Mouse (Mus musculus) layer of hippocampus, postnatal 25 days (tissue): ENCODE data around the gene Palld. TPM values are rescaled to one million over a fixed set of nuclear protein-coding genes. Genes with fewer than 3 reads are reported as not detected.
A peak's percentile ranks its signal among the peaks of the same experiment; 100 is the strongest.

Experiments used
- DNase-seq, 2 experiments: peaks; one replicate each; pipeline ENCODE4 v3.0.0; 2022; ENCODE audit warnings: mixed read lengths in 2 of 2, low spot score in 1 of 2; ENCODE audit errors: extremely low spot score in 1 of 2
- total RNA-seq, 2 experiments: library from RNA; stranded (reverse); gene quantifications; 2 replicates each; pipeline ENCODE4 v1.2.3; 2021

Palld gene
- total RNA-seq, 2 experiments from 2014 or later = 5.6 to 5.8 TPM

DNA sequence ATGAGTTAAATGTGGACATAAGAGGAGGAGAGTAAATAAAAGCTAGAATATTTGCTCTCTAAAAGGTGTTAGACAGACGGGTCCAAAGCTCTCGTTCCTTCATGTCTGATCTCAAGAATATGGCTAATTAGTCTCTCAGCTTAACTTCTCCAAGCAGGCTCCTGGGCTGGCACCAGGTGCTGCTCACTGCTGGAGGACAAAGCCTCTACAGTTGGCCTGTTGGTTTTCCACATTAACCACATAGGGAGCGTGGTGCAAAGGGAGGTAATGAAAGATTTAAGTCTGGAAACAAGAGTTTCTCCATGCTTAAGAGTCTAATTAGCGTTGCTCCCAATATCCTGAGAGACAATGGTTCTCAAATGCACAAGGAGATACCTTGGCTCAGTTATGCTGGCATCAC lies 209.6 kb downstream of the Palld start:
- DNase-seq = no peak

- no peak for DNase-seq
Measured at GRCm38 (mm10) chr8:61692129-61692528, 210.4 kb downstream of the Palld start.

DNA sequence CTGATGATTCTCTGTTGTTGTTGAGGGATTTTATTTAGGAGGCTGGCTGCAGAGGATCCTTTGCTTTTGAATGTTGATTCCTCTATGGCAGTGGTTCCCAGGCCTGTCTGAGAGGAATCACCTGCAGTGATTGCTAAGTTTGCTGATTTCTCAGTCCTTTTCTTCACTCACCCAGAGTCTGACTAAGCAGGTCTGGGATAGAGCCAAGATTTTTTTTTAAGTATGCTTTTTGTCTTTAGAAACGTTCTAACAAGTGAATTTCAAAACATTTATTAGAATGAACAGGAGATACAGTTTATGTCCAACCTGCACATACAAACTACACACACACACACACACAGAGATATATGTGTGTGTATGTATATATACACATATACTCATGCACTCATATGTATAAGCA lies 211.1 kb downstream of the Palld start:
- DNase-seq = no peak

DNA sequence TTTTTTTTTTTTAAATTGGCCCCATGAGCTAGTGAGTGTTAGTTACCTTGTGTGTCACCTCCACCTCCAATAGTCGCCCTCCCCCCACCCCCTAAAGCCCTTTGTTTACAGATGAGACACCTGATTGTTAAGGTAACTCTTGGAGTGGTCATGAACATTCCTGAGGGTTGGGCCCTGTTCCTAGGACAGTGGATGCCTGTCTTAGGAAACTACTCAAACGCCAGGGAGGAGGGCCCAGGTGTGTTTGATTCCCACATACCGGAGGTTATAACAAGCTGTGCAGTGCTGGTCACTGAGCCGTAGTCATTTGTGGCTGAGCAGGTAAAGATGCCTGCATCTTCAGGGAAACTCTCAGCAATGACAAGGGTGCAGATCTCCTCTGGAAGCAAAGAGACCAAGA lies 215.4 kb downstream of the Palld start:
- DNase-seq = no peak

DNA sequence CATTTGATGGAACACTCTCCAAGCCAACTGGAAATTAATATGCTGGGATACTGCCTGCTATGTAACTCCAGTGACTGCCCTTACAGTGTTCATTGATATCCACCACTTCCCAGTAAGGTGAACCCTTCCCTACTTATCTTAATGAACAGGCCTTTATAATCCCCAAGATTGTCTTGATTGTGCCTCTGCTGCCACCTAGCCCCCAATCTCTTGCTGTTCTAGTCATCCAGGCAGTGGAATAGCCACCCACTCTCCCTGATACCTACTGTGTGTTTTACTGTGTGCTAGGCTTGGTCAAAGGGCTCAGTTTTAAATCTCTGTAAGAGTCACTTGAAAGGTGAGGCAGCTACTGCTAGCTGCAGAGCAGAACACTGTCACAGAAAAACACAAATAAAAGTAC lies 216.2 kb downstream of the Palld start:
- peak in 1 of 2 experiments; percentile 29 for DNase-seq

DNA sequence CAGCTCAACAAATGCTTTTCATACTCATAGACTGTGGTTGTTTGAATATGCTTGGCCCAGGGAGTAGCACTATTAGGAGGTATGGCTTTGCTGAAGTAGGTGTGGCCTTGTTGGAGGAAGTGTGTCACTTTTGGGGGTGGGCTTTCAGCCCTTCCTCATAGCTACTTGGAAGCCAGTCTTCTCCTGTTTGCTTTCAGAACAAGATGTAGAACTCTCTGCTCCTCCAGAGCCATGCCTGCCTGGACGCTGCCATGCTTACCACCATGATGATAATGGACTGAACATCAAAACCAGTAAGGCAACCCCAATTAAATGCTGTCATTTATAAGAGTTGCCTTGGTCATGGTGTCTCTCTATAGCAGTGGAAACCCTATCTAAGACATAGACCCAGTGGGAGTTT lies 217.2 kb downstream of the Palld start:
- DNase-seq = no peak

- DNase-seq = no peak
Measured at GRCm38 (mm10) chr8:61684280-61684939, 218.1 kb downstream of the Palld start.

GRCm38 (mm10) chr8:61682902-61683301 lies 219.6 kb downstream of the Palld start:
- no peak for DNase-seq

- DNase-seq = no peak
Measured at GRCm38 (mm10) chr8:61681217-61681616, 221.3 kb downstream of the Palld start.

DNA sequence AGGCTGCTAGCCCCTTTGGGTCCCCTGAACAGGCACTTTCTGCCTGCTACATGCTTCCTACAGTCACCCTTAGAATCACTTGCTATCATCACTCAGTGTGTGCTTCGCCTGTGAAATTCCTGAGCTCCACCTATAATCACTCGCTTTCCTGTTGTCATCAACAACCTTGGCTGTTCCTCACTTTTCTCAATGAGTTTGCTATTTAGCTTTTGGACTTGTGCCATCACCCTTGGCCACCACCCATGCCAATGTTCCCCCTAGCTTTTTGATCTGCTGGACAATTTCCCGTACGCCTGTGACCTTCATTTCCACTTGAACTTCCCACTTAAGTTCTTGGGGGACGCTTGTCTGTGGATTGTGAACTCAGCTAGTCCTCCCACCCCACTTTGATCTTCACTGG lies 225.3 kb downstream of the Palld start:
- no peak for DNase-seq

GRCm38 (mm10) chr8:61671151-61671550 lies 231.3 kb downstream of the Palld start:
- no peak for DNase-seq

GRCm38 (mm10) chr8:61670376-61670775 lies 232.1 kb downstream of the Palld start:
- no peak for DNase-seq

DNA sequence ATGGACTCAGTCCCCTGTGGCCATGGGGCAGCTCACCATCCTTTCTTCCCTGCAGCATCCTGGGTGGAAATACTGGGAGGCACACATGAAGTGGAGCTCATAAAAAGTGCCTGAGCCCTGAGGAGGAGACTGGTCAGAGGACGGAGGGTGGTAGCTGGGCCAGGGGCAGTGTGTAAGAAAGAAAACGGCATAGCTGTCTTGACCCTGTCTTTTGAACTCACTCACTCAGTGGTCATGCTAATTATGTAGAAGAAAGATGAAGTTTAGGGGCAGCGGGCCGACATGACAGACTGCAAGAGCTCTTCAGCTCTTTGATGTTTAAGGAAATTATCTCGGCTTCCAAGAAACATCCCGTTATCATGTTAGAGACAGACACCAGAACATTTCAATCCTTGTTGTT lies 235.6 kb downstream of the Palld start:
- no peak for DNase-seq

DNA sequence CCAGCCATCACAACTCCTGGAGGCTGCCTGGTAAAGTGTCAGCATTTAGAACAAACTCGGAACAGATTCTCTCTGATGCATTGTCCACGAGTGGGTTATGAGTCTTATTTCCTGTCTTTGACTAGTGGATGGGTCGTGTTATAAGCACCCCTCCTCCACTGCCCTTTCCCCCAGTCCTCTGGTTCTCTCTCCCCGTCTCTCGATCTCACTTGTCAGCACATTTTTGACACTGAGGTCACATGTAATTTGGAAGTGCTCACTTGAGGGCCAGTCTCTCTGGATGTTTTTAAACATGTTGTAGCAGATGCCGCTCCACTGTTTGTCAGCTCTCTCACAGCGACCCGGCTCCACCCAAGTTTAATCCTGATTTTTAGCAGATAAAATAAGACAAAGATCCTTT lies 237.5 kb downstream of the Palld start:
- DNase-seq = no peak

DNA sequence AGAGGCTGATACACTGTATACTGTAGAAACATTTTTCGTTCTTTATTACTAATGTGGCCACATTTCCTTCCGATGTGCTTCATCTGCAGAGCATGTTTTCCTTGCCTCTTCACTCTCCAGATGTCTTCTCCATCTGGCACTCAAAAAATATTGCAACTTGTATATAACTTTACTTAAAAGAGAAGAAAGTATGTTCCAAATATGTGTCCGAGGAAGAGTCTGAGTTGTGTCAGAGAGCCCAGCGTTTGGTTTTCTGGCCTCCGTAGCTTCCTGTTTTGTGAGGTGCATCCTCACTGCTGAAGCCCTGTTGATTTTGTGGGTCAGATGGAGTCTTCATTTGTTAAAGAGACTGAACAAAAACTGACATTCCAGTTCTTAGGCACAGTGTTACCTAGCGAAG lies 238.3 kb downstream of the Palld start:
- DNase-seq = no peak

GRCm38 (mm10) chr8:61662829-61663228 lies 239.7 kb downstream of the Palld start:
- no peak for DNase-seq

- no peak for DNase-seq
Measured at GRCm38 (mm10) chr8:61661611-61662010, 240.9 kb downstream of the Palld start.

DNA sequence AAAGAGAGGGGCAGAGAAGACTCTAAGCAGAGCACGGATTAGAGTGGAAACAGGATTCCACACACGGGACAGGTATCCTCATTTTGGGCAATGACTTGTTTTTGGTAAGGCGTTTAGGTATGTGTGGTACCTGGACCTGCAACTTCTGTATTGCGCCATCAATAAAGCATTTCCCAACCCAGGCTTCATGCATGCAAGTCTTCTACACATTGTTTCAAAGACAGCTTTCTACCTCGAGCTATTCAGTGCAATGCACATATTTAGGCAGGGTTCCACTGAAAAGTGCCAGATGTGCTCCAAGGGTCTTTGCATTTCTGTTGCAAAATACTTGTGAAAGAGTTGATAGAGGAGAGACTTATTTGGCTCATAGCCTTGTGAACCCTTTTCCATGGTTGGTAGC lies 241.5 kb downstream of the Palld start:
- DNase-seq = no peak

DNA sequence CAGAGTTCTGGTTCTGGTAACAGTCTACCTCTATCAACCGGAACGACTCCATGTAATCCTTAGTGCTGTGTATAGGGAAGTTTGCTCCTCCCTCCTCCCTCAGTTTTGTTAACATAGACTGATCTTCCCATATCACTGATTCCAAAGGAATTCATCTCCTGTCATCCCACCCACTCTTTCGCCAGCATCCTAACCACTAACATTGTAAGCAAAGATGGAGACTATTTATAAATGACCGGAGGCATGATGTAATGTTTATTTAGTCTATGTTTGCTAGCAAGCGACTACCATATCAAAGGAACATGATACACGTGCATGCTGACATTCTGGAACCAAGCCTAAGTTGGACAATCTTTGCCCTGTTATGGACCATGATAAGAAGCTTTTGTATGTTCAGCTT lies 250.5 kb downstream of the Palld start:
- DNase-seq = no peak

DNA sequence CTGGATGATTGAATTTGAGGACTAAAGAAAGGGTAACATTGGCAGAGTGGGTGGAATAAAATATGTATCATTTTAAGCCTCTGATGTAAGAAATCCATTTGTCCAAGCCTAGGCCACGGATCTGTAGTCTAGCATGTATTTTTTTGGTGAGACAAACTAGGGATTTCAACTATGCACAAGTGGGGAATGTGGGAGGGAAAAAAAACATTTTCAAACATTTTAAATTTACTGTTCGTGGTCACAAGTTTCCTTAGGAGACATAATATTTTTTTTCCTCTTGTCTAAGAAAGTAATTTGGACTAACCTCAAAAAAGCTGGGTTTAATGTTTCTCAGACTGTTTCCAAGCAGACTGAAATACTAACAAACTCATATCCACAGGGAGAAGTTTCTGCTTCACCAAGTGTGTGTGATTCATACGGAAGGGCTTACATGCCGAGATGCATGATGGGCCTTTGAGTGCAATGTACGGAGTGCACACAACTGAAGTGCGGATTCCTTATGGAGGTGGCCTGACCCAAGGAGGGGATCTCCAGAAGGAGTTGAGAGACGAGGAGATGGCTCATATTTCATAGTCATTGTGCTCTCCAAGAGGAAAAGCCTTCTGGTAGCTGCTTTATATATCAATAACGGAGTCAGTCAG lies 256.2 kb downstream of the Palld start:
- no peak for DNase-seq

DNA sequence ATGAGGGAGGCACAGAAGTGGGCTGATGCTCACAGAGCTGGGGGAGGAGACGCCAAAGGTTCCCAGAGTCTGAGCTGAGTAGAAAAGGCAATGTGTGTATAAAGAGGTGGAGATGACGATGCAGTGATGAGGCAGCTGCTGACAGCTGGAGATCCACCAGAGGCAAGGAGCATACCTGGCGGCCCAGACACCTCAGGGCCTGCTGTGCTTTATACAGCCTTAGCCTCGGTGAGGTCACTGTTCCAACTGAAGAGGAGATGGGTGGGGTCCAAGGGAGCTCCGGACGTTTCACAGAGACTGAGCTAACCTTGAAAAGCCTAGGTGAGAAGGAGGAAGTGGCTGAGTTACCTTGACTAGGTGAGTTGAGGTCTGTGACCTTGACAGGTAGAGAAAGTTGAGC lies 256.8 kb downstream of the Palld start:
- no peak for DNase-seq

GRCm38 (mm10) chr8:61643215-61643614 lies 259.3 kb downstream of the Palld start:
- DNase-seq = no peak
